Mouse (Mus musculus): ENCODE measurements at regions not wholly inside any gene's neighbourhood (a gene's known extent, or its start where the extent isn't known, plus 50 kb on each side); places are given as distances from the start of the nearest gene placed in this dataset.

DNA sequence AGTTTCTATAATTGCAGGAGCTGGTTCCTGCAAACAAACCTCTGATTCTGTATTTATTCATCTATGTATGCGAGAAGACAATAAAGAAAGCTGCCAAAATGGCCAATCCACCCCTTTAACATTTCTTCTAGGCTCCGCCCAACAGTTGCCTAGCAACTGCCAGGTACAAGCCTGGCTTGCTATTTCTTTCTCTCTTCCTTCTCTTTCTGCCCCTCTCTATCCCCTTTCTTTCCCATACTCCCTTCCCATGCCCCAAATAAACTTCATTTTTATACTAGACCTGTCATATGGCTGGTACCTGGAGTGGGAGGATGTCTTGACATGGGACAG, 53.2 kb upstream of the Smlr1 start:
- TF ChIP-seq CTCF (IDR thresholded peaks at IDR 0.05; ENCODE audit: low read depth, low read length) (no peak), POLR2A (IDR thresholded peaks at IDR 0.05; ENCODE audit: extremely low read depth, insufficient read depth, low read length) (no peak)
- 97% methylated on average over 2 of the region's 2 CpGs for WGBS
- H3K4me1 ChIP-seq (ENCODE audit: control insufficient read depth, insufficient read depth, low read length) = no peaks in the 10 kb centered on the region
- no peaks in the 10 kb centered on the region for H3K36me3 ChIP-seq (ENCODE audit: control insufficient read depth, insufficient read depth, low read length)
- no peak for DNase-seq (ENCODE audit: extremely low read depth, low read depth, low spot score)
- H3K4me3 ChIP-seq (ENCODE audit: insufficient read depth, low read depth, low read length) = no peak overlapping the region
- H3K9ac ChIP-seq (ENCODE audit: low read depth, low read length) = no peak overlapping the region
- H3K27me3 ChIP-seq (ENCODE audit: control insufficient read depth, insufficient read depth, low read length) = no peaks in the 10 kb centered on the region
- no peaks in the 10 kb centered on the region for H3K79me2 ChIP-seq (ENCODE audit: control insufficient read depth, insufficient read depth, low read length)
- no peak overlapping the region for H3K27ac ChIP-seq (replicated peaks; ENCODE audit: insufficient read depth, low read depth, low read length)

DNA sequence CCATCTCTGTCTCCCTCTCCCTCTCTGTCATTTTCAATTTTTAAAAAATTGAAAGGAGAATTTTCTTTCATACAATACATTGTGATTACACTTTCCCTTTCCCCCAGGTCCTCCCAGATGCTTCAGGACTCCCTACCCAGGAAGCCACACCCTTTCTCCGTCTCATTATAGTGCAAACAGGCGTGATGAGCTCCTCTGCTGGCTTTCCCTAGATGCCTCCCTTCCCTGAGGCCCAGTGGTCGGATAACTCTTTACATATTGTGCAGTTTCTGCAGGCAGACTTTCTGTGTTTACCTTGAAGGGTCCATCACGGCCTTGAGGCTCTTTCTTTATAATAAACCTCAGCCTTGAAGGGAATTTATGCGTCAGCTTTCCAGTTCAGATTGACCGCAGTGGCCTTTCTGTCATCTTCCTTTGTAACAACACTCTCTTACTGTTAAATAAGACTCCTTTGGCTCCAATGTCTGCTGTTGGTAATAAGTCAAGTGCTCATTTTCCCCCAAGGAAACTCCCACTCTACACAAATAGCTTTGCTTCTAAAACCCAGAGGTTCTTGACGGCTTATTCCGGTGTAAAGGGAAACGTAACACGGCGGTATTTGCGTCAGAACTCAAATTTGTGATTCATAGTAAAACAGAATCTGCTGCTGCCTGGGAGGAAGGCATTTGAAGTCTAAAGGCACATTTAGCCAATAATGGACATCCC, 52.7 kb upstream of the Smlr1 start:
- H3K9ac ChIP-seq (ENCODE audit: low read depth, low read length) = no peak overlapping the region
- DNase-seq (ENCODE audit: extremely low read depth, low read depth, low spot score) = no peak
- 92% methylated on average over 12 of the region's 12 CpGs for WGBS
- H3K4me1 ChIP-seq (ENCODE audit: control insufficient read depth, insufficient read depth, low read length) = no peaks in the 10 kb centered on the region
- no peak overlapping the region for H3K27ac ChIP-seq (replicated peaks; ENCODE audit: insufficient read depth, low read depth, low read length)
- H3K79me2 ChIP-seq (ENCODE audit: control insufficient read depth, insufficient read depth, low read length) = no peaks in the 10 kb centered on the region
- H3K4me3 ChIP-seq (ENCODE audit: insufficient read depth, low read depth, low read length) = no peak overlapping the region
- no peaks in the 10 kb centered on the region for H3K36me3 ChIP-seq (ENCODE audit: control insufficient read depth, insufficient read depth, low read length)
- TF ChIP-seq POLR2A (IDR thresholded peaks at IDR 0.05; ENCODE audit: extremely low read depth, insufficient read depth, low read length) (no peak), CTCF (IDR thresholded peaks at IDR 0.05; ENCODE audit: low read depth, low read length) (no peak)
- H3K27me3 ChIP-seq (ENCODE audit: control insufficient read depth, insufficient read depth, low read length) = no peaks in the 10 kb centered on the region
